Mouse (Mus musculus) ES-E14 (cell line): ENCODE measurements at regions not wholly inside any gene's neighbourhood (a gene's known extent, or its start where the extent isn't known, plus 50 kb on each side); places are given as distances from the start of the nearest gene placed in this dataset.

Experiments used
- HCFC1 ChIP-seq: IDR thresholded peaks from 2 replicates; pipeline ENCODE4 v1.6.1; 2012; ENCODE audit warnings: low read length, inconsistent platforms, borderline replicate concordance; ENCODE audit not compliant: insufficient read depth
- MAFK ChIP-seq: IDR thresholded peaks from 2 replicates; pipeline ENCODE4 v1.6.1; 2014; ENCODE audit warnings: mild to moderate bottlenecking, low read depth, low read length, inconsistent platforms; ENCODE audit not compliant: insufficient read depth
- ZC3H11A ChIP-seq: IDR thresholded peaks from 2 replicates; pipeline ENCODE4 v1.6.1; 2012; ENCODE audit warnings: low read depth, mild to moderate bottlenecking, inconsistent platforms, low read length, borderline replicate concordance
- ZNF384 ChIP-seq: IDR thresholded peaks from 2 replicates; pipeline ENCODE4 v1.6.1; 2012; ENCODE audit warnings: low read depth, low read length, inconsistent platforms

DNA sequence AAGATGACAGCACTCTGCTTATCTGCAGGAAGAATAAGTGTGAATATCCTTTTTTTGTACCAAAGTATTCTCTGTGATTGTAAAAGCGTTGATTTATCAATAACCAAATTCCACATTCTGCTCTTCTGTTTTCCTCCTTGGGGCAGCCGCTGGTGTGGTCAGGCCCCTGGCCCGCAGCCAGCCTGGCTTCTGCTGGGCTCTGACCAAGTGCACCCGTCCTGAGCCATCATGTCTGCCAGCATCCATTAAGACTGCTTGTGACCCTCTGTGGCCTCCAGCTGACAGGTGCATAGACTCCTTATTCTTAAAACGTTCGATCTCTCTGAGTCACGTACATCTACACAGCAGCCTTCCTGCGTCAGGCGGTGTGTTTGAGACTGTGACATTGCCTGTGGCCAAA is 58.9 kb upstream of the Cachd1 start:
- TF ChIP-seq ZNF384 (no peak), MAFK (no peak), ZC3H11A (no peak), HCFC1 (no peak)
